Mouse (Mus musculus) neural tube, embryonic 12.5 days (tissue): ENCODE results near the gene Hoga1. TPM values are rescaled to one million over a fixed set of nuclear protein-coding genes. Genes with fewer than 3 reads are reported as not detected.

Experiments
- ATAC-seq: fragments of 200-750 bp; cut with Nextera tagmentation; 2 replicates; pipeline ENCODE4 v1.8.0; 2017; ENCODE audit warnings: low read depth, mild to moderate bottlenecking, moderate TSS enrichment, moderate library complexity; ENCODE audit not compliant: low FRiP score
- H3K27ac ChIP-seq: fragments of 300-500 bp; sonication (generic); 2 replicates; pipeline ENCODE4 v1.5.1; 2016
- H3K27me3 ChIP-seq: fragments of 300-500 bp; sonication (generic); replicated peaks from 2 replicates; pipeline ENCODE4 v1.6.1; 2016; ENCODE audit warnings: mild to moderate bottlenecking
- H3K36me3 ChIP-seq: fragments of 300-500 bp; sonication (generic); 2 replicates; pipeline ENCODE4 v1.6.1; 2016; ENCODE audit warnings: mild to moderate bottlenecking
- H3K4me1 ChIP-seq: fragments of 300-500 bp; sonication (generic); 2 replicates; pipeline ENCODE4 v1.6.1; 2016
- H3K4me2 ChIP-seq: fragments of 300-500 bp; sonication (generic); replicated peaks from 2 replicates; pipeline ENCODE4 v1.6.1; 2016; ENCODE audit warnings: mild to moderate bottlenecking
- H3K4me3 ChIP-seq: fragments of 300-500 bp; sonication (generic); 2 replicates; pipeline ENCODE4 v1.5.1; 2016
- H3K9ac ChIP-seq: fragments of 300-500 bp; sonication (generic); 2 replicates; pipeline ENCODE4 v1.6.1; 2016; ENCODE audit warnings: mild to moderate bottlenecking
- H3K9me3 ChIP-seq: fragments of 300-500 bp; sonication (generic); 2 replicates; pipeline ENCODE4 v1.6.1; 2016; ENCODE audit warnings: mild to moderate bottlenecking
- WGBS: fragments of 180-500 bp; shearing (Covaris S2); methylation state at CpG from one replicate; pipeline ENCODE4 v1.1.7; 2016; 5-methylcytosine and 5-hydroxymethylcytosine counted together
- polyA plus RNA-seq: library from polyadenylated mRNA; unstranded; fragments of >200 nt; fragmentation: Nextera tagmentation; extraction: Ambion mirVana; gene quantifications from 2 replicates; pipeline ENCODE4 v1.2.1, GENCODE M21; 2016

Gene Hoga1
- polyA plus RNA-seq, 1 experiment from 2014 or later, result 1.0 TPM

DNA sequence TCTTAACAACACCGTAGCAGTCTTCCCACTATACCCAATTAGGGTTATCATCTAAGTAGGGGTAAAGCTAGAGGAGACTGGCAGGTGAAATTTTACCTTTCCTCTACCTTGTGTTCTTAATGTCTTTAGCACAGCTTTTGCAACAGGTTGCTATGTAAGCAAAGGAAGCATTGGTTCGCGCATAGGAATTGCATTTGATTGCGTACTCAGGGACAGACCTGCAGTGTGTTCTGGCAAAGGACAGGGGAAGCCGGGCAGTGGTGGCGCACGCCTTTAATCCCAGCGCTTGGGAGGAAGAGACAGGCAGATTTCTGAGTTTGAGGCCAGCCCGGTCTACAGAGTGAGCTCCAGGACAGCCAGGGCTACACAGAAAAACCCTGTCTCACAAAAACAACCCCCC is 72.7 kb downstream of the Hoga1 start:
- Histone ChIP-seq H3K4me3 (no peak overlapping the region), H3K36me3 (peaks cover 74% of the 10 kb centered on the region)
- no peak for ATAC-seq

DNA sequence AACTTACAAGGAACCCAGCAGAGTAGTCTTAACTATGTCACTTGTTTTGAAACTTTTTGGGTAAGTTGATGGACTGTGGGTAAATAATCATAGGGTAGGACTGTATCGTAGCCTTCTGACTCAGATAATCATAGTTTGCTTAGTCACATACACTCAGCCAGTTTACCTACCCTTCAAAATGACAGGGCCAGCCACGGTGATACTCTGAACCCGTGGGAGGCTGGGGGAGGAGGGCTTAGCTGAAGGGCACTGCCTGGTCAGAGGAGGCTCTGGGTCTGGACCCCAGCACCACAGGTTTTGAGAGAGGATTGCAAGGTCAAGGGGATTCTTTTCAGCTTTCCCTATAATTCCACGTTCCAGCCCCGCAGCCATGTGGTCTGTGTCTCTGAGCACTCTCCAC is 73.2 kb downstream of the Hoga1 start:
- Histone ChIP-seq H3K27me3 (no peaks in the 10 kb centered on the region), H3K9ac (no peak overlapping the region), H3K4me3 (no peak overlapping the region), H3K36me3 (peaks cover 74% of the 10 kb centered on the region), H3K4me2 (no peak overlapping the region), H3K4me1 (no peaks in the 10 kb centered on the region), H3K27ac (no peak overlapping the region), H3K9me3 (no peaks in the 10 kb centered on the region)
- no peak for ATAC-seq
- WGBS, result 94% methylated on average over 5 of the region's 5 CpGs

More for the DNA sequence above, 72.7 kb downstream of the Hoga1 start:
- Histone ChIP-seq H3K9ac (no peak overlapping the region), H3K4me1 (no peaks in the 10 kb centered on the region), H3K9me3 (no peaks in the 10 kb centered on the region), H3K4me2 (no peak overlapping the region), H3K27me3 (no peaks in the 10 kb centered on the region), H3K27ac (no peak overlapping the region)
- 96% methylated on average over 9 of the region's 9 CpGs for WGBS

DNA sequence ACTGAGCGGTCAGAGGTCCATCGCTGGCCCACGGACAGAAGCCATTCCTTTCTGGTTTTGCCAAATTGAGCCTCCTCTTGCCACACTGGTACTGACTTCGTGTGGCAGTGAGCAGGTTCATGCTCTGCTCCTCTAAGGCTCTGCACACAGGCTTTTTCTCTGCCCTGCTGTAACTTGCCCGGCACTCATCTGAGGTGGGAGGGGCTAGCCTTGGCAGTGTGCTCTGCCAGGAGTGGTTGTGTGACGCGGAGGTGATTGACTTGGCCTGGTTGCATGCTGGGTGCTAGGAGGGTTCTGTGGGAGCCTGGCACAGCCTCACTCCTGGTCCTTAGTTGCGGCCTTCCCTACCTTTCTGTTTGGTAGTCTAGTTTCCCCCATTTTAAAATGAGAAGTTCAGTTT is 75.0 kb downstream of the Hoga1 start:
- no peak for ATAC-seq

More for the DNA sequence above, 75.0 kb downstream of the Hoga1 start:
- H3K4me1 ChIP-seq, result no peaks in the 10 kb centered on the region
- 92% methylated on average over 8 of the region's 8 CpGs for WGBS
- no peak overlapping the region for H3K4me3 ChIP-seq
- no peak overlapping the region for H3K4me2 ChIP-seq
- no peak overlapping the region for H3K9ac ChIP-seq
- H3K9me3 ChIP-seq, result no peaks in the 10 kb centered on the region
- no peak overlapping the region for H3K27ac ChIP-seq
- peaks cover 67% of the 10 kb centered on the region for H3K36me3 ChIP-seq
- H3K27me3 ChIP-seq, result no peaks in the 10 kb centered on the region

Other genes starting within 250 kb of the Hoga1 start
- 21.2 and 22.0 TPM in 2 replicates for gene Arhgap19, start 243.6 kb upstream of the Hoga1 start, polyA plus RNA-seq
- 15.2 and 19.1 TPM in 2 replicates for gene Frat1, start 215.6 kb upstream of the Hoga1 start, polyA plus RNA-seq
- 19.3 and 19.7 TPM in 2 replicates for gene Frat2, start 197.5 kb upstream of the Hoga1 start, polyA plus RNA-seq
- gene Rrp12, start 149.4 kb upstream of the Hoga1 start, polyA plus RNA-seq, result 19.6 and 20.4 TPM in 2 replicates
- 577 and 583 TPM in 2 replicates for gene Pgam1, start 133.7 kb upstream of the Hoga1 start, polyA plus RNA-seq
- gene Exosc1, start 112.2 kb upstream of the Hoga1 start, polyA plus RNA-seq, result 67.0 and 68.3 TPM in 2 replicates
- gene Zdhhc16, start 112.1 kb upstream of the Hoga1 start, polyA plus RNA-seq, result 79.2 and 82.1 TPM in 2 replicates
- gene Mms19, start 64.5 kb upstream of the Hoga1 start, polyA plus RNA-seq, result 34.7 and 38.4 TPM in 2 replicates
- gene Ubtd1, start 63.8 kb upstream of the Hoga1 start, polyA plus RNA-seq, result 16.9 and 17.6 TPM in 2 replicates
- 0.18 TPM in 1 of 2 replicates, not detected in the other for gene Ankrd2, start 9.6 kb upstream of the Hoga1 start, polyA plus RNA-seq
- gene 4933411K16Rik, start 6.6 kb downstream of the Hoga1 start, polyA plus RNA-seq, result not detected in 2 replicates
- gene Morn4, start 40.7 kb downstream of the Hoga1 start, polyA plus RNA-seq, result 93.6 and 98.9 TPM in 2 replicates
- 38.3 and 40.1 TPM in 2 replicates for gene Pi4k2a, start 44.9 kb downstream of the Hoga1 start, polyA plus RNA-seq
- 9.0 and 9.3 TPM in 2 replicates for gene Avpi1, start 83.4 kb downstream of the Hoga1 start, polyA plus RNA-seq
- 8.9 and 12.1 TPM in 2 replicates for gene Marveld1, start 101.8 kb downstream of the Hoga1 start, polyA plus RNA-seq
- gene Zfyve27, start 118.3 kb downstream of the Hoga1 start, polyA plus RNA-seq, result 55.2 and 59.1 TPM in 2 replicates
- 8.1 and 12.8 TPM in 2 replicates for gene Sfrp5, start 156.6 kb downstream of the Hoga1 start, polyA plus RNA-seq
- gene Golga7b, start 202.0 kb downstream of the Hoga1 start, polyA plus RNA-seq, result 19.8 and 22.9 TPM in 2 replicates